In genomic region chr15:100637661-100638060, GRCm38 (mm10) we compare ENCODE assay signal across 8 mouse cellular contexts. TPM values are rescaled to one million over a fixed set of nuclear protein-coding genes. Genes with fewer than 3 reads are reported as not detected.
A peak's percentile ranks its signal among the peaks of the same experiment; 100 is the strongest.
DNase-seq lines count a peak whose midpoint lies in the region; ATAC-seq and TF ChIP-seq lines count a peak whose summit lies in the region.

No protein-coding gene starts in this region.

- H3K36me3 ChIP-seq in limb, embryonic 12.5 days, result no peaks in the 10 kb centered on the region
- no peaks in the 10 kb centered on the region for H3K36me3 ChIP-seq in limb, embryonic 10.5 days
- H3K36me3 ChIP-seq in kidney, adult 2 months (ENCODE audit: control insufficient read depth, insufficient read depth, low read length), result no peaks in the 10 kb centered on the region
- H3K36me3 ChIP-seq in midbrain, embryonic 16.5 days (ENCODE audit: control insufficient read depth, insufficient read depth, low read length), result no peaks in the 10 kb centered on the region

- no peak for TF ChIP-seq POLR2A in kidney, adult 2 months (IDR thresholded peaks at IDR 0.05; ENCODE audit: low read depth, low read length)

- H3K4me1 ChIP-seq in limb, embryonic 12.5 days (replicated peaks), result peaks cover 26% of the 10 kb centered on the region
- H3K4me1 ChIP-seq in limb, embryonic 10.5 days, result peaks cover 15% of the 10 kb centered on the region
- peaks cover 16% of the 10 kb centered on the region for H3K4me1 ChIP-seq in kidney, adult 2 months (ENCODE audit: control insufficient read depth, insufficient read depth, low read length)
- peaks cover 10% of the 10 kb centered on the region for H3K4me1 ChIP-seq in midbrain, embryonic 16.5 days (ENCODE audit: control insufficient read depth, insufficient read depth, low read length)

- peak; percentile 63 for TF ChIP-seq CTCF in kidney, adult 2 months (conservative IDR thresholded peaks at IDR 0.05; ENCODE audit: insufficient read depth, insufficient read length, low read depth, low read length)

- no peak overlapping the region for H3K27ac ChIP-seq in limb, embryonic 12.5 days
- no peak overlapping the region for H3K27ac ChIP-seq in limb, embryonic 10.5 days
- no peak overlapping the region for H3K27ac ChIP-seq in kidney, adult 2 months (ENCODE audit: insufficient read depth, low read depth, low read length)
- no peak overlapping the region for H3K27ac ChIP-seq in midbrain, embryonic 16.5 days (ENCODE audit: low read length)

- H3K9me3 ChIP-seq in limb, embryonic 12.5 days, result no peaks in the 10 kb centered on the region
- H3K9me3 ChIP-seq in limb, embryonic 10.5 days (replicated peaks), result no peaks in the 10 kb centered on the region
- H3K9me3 ChIP-seq in midbrain, embryonic 16.5 days (replicated peaks; ENCODE audit: control insufficient read depth, low read length, poor library complexity, severe bottlenecking), result no peaks in the 10 kb centered on the region

- H3K27me3 ChIP-seq in limb, embryonic 12.5 days, result peaks cover 76% of the 10 kb centered on the region
- peaks cover 87% of the 10 kb centered on the region for H3K27me3 ChIP-seq in limb, embryonic 10.5 days (ENCODE audit: low read depth, poor library complexity, severe bottlenecking)
- H3K27me3 ChIP-seq in kidney, adult 2 months (replicated peaks; ENCODE audit: control insufficient read depth, insufficient read depth, low read length), result no peaks in the 10 kb centered on the region
- H3K27me3 ChIP-seq in midbrain, embryonic 16.5 days (ENCODE audit: control insufficient read depth, insufficient read depth, low read depth, low read length), result peaks cover 40% of the 10 kb centered on the region

- no peak overlapping the region for H3K9ac ChIP-seq in limb, embryonic 12.5 days (replicated peaks)
- no peak overlapping the region for H3K9ac ChIP-seq in midbrain, embryonic 16.5 days (ENCODE audit: low read depth, low read length)

- 22% methylated on average over 6 of the region's 6 CpGs for WGBS in limb, embryonic 12.5 days
- WGBS in limb, embryonic 10.5 days, result 16% methylated on average over 6 of the region's 6 CpGs
- 16% methylated on average over 6 of the region's 6 CpGs for WGBS in kidney, adult 2 months
- WGBS in midbrain, embryonic 16.5 days, result 22% methylated on average over 6 of the region's 6 CpGs

- H3K4me2 ChIP-seq in limb, embryonic 12.5 days, result peak overlapping the region; percentile 97; the same call in 1 of the 2 replicates
- H3K4me2 ChIP-seq in midbrain, embryonic 16.5 days (ENCODE audit: low read length), result no peak overlapping the region

- no peak for ATAC-seq in limb, embryonic 12.5 days (ENCODE audit: insufficient number of reproducible peaks, insufficient read depth, low FRiP score, low TSS enrichment, low read depth)
- ATAC-seq in common myeloid progenitor, adult 5-6 weeks (replicated peaks; ENCODE audit: low read depth, poor library complexity, severe bottlenecking), result peak; percentile 48
- no peak for ATAC-seq in midbrain, embryonic 16.5 days

- DNase-seq in limb, embryonic 10.5 days (ENCODE audit: low spot score), result no peak
- peak; percentile 71 for DNase-seq in kidney, adult 2 months
- peak; percentile 53 for DNase-seq in lung, postnatal 14 days
- DNase-seq in thymus, postnatal 14 days, result peak; percentile 64
- DNase-seq in retina, embryonic 14.5 days (ENCODE audit: low spot score), result no peak

- 0 out of 2 replicates have a peak overlapping the region, but pooled peaks have one; percentile 57 for H3K4me3 ChIP-seq in limb, embryonic 12.5 days (replicated peaks)
- H3K4me3 ChIP-seq in limb, embryonic 10.5 days, result no peak overlapping the region
- no peak overlapping the region for H3K4me3 ChIP-seq in kidney, adult 2 months (ENCODE audit: insufficient read depth, low read depth, low read length)
- no peak overlapping the region for H3K4me3 ChIP-seq in midbrain, embryonic 16.5 days (ENCODE audit: low read depth, low read length)

RNA-seq across cellular contexts. Expression of gene Smagp, which starts 0.9 kb away (rescaled TPM):
- polyA plus RNA-seq in limb, embryonic 12.5 days (2016; fragmentation: Nextera tagmentation; extraction: Ambion mirVana), result 4.4 and 6.3 TPM in 2 replicates
- 5.0 and 6.7 TPM in 2 replicates for polyA plus RNA-seq in limb, embryonic 10.5 days (2016; fragmentation: Nextera tagmentation; extraction: Ambion mirVana)
- total RNA-seq in common myeloid progenitor, adult 5-6 weeks (2017), result 5.1 TPM in 1 of 2 replicates, not detected in the other
- 160 and 163 TPM in 2 replicates for polyA plus RNA-seq in kidney, adult 2 months (2012; rRNA removed)
- polyA plus RNA-seq in midbrain, embryonic 16.5 days (2015; fragmentation: Nextera tagmentation; extraction: Ambion mirVana), result 3.2 and 3.4 TPM in 2 replicates

RNA-seq across cellular contexts. Expression of gene Dazap2, which starts 22.5 kb away (rescaled TPM):
- 124 and 140 TPM in 2 replicates for polyA plus RNA-seq in limb, embryonic 12.5 days (2016; fragmentation: Nextera tagmentation; extraction: Ambion mirVana)
- 189 and 195 TPM in 2 replicates for polyA plus RNA-seq in limb, embryonic 10.5 days (2016; fragmentation: Nextera tagmentation; extraction: Ambion mirVana)
- 155 and 179 TPM in 2 replicates for total RNA-seq in common myeloid progenitor, adult 5-6 weeks (2017)
- 578 and 812 TPM in 2 replicates for polyA plus RNA-seq in kidney, adult 2 months (2012; rRNA removed)
- polyA plus RNA-seq in midbrain, embryonic 16.5 days (2015; fragmentation: Nextera tagmentation; extraction: Ambion mirVana), result 109 and 115 TPM in 2 replicates

RNA-seq across cellular contexts. Expression of gene Bin2, which starts 31.7 kb away (rescaled TPM):
- polyA plus RNA-seq in limb, embryonic 12.5 days (2016; fragmentation: Nextera tagmentation; extraction: Ambion mirVana), result 2.6 and 2.8 TPM in 2 replicates
- 2.6 and 3.5 TPM in 2 replicates for polyA plus RNA-seq in limb, embryonic 10.5 days (2016; fragmentation: Nextera tagmentation; extraction: Ambion mirVana)
- 134 and 142 TPM in 2 replicates for total RNA-seq in common myeloid progenitor, adult 5-6 weeks (2017)
- polyA plus RNA-seq in kidney, adult 2 months (2012; rRNA removed), result 1.7 and 4.7 TPM in 2 replicates
- polyA plus RNA-seq in midbrain, embryonic 16.5 days (2015; fragmentation: Nextera tagmentation; extraction: Ambion mirVana), result 1.2 and 1.4 TPM in 2 replicates

RNA-seq across cellular contexts. Expression of gene Pou6f1, which starts 37.9 kb away (rescaled TPM):
- polyA plus RNA-seq in limb, embryonic 12.5 days (2016; fragmentation: Nextera tagmentation; extraction: Ambion mirVana), result 6.6 and 8.9 TPM in 2 replicates
- 1.1 and 2.9 TPM in 2 replicates for polyA plus RNA-seq in limb, embryonic 10.5 days (2016; fragmentation: Nextera tagmentation; extraction: Ambion mirVana)
- total RNA-seq in common myeloid progenitor, adult 5-6 weeks (2017), result 0.19 and 1.4 TPM in 2 replicates
- polyA plus RNA-seq in kidney, adult 2 months (2012; rRNA removed), result 28.5 and 30.4 TPM in 2 replicates
- 33.1 and 36.4 TPM in 2 replicates for polyA plus RNA-seq in midbrain, embryonic 16.5 days (2015; fragmentation: Nextera tagmentation; extraction: Ambion mirVana)

RNA-seq across cellular contexts. Expression of gene Cela1, which starts 50.1 kb away (rescaled TPM):
- 1.1 and 2.5 TPM in 2 replicates for polyA plus RNA-seq in limb, embryonic 12.5 days (2016; fragmentation: Nextera tagmentation; extraction: Ambion mirVana)
- polyA plus RNA-seq in limb, embryonic 10.5 days (2016; fragmentation: Nextera tagmentation; extraction: Ambion mirVana), result 0.74 and 1.7 TPM in 2 replicates
- 21.1 and 29.0 TPM in 2 replicates for total RNA-seq in common myeloid progenitor, adult 5-6 weeks (2017)
- 418 and 456 TPM in 2 replicates for polyA plus RNA-seq in kidney, adult 2 months (2012; rRNA removed)
- polyA plus RNA-seq in midbrain, embryonic 16.5 days (2015; fragmentation: Nextera tagmentation; extraction: Ambion mirVana), result 0.68 and 0.85 TPM in 2 replicates

Comparison
In these comparisons a context has a peak if more than half of its experiments do, and no peak if none do; other contexts are left out.
1. DNase-seq: peak in kidney, adult 2 months (single experiment), lung, postnatal 14 days (single experiment) and thymus, postnatal 14 days (single experiment); none in limb, embryonic 10.5 days (single experiment) and retina, embryonic 14.5 days (single experiment).
2. RNA of gene Smagp, which starts 0.9 kb away (polyA plus RNA-seq): 160 to 163 TPM in kidney, adult 2 months; 5.0 to 6.7 TPM in limb, embryonic 10.5 days, 4.4 to 6.3 TPM in limb, embryonic 12.5 days and 3.2 to 3.4 TPM in midbrain, embryonic 16.5 days; every median in the first group is over 10 times any median in the second.